Mouse (Mus musculus): ENCODE results near the gene Ppp1r12a.

Gene Ppp1r12a

GRCm38 (mm10) chr10:108178285-108178848, 16.4 kb downstream of the Ppp1r12a start:
- TF ChIP-seq GATA4 (IDR thresholded peaks at IDR 0.05; ENCODE audit: insufficient replicate concordance, low read length) = no peak

DNA sequence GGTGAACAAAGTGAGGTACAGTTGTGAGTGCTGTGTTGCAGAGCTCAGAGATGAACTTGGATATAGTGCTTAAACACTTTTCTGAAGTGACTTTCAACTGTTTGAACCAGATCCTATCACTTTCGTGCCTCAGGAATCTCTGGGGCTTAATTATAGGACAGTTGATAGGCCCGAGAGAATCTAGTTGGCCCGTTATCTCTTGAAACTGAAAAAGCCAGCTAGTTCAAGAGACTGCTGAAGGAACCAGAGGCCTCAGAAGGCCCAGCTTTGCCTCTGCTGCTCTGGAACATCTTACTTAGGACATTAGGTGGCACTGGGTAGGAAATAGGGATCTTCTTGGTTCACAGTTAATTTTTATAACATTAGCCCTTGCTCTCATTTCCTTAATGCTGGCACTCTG, 17.4 kb downstream of the Ppp1r12a start:
- no peak for TF ChIP-seq GATA4 (IDR thresholded peaks at IDR 0.05; ENCODE audit: insufficient replicate concordance, low read length)

DNA sequence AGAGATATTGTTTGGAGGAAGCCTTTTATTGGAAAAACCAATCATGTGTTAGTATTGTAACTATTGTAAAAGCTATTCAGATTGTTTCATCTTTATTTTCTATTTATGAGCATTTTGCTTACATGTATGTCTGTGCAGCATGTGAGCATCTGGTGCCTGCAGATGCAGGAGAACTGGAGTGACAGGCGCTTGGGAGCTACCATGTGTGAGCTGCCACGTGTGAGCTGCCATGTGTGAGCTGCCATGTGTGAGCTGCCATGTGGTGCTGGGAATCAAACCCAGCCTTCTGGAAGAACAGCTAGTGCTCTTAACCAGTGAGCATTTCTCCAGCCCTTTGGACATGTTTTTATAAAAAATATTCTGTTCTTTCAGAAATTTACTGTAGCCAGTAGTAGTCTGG, 18.3 kb downstream of the Ppp1r12a start:
- TF ChIP-seq GATA4 (IDR thresholded peaks at IDR 0.05; ENCODE audit: insufficient replicate concordance, low read length) = no peak

DNA sequence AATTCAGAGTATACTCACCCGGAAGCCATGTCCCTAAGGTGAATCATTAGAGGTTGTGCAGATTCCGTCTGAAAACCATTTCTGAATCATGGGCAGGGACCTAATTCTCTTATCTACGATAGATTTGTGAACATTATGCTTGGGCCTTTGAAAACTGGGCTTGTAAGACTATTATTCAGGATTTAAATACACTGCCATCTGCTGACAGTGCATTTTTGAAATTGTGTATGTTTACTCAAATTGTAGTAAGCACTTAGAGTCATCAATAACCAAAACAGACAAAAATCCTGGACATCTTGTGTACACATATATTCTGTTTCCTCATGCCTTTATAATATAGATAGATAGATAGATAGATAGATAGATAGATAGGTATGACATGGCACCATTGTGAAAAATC, 19.9 kb downstream of the Ppp1r12a start:
- no peak for TF ChIP-seq GATA4 (IDR thresholded peaks at IDR 0.05; ENCODE audit: insufficient replicate concordance, low read length)

DNA sequence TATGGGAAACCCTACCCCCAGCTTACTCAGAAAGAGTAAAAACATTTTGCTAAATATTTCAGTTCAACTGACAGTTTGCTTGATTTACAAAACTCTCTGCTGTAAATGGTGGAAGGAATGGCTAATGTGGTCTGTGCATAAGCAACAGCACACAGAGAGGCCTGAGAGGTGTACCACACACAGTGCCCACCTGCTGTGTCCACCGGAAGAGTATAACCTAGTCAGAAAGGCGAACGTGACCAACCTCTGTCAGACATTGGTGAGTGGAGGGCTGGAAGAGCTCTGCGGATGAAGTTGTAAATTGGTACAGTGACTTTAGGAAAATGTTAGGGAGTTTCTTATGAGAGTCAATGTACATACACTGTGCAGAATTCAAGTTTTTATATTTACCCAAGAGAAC, 20.4 kb downstream of the Ppp1r12a start:
- no peak for TF ChIP-seq GATA4 (IDR thresholded peaks at IDR 0.05; ENCODE audit: insufficient replicate concordance, low read length)

DNA sequence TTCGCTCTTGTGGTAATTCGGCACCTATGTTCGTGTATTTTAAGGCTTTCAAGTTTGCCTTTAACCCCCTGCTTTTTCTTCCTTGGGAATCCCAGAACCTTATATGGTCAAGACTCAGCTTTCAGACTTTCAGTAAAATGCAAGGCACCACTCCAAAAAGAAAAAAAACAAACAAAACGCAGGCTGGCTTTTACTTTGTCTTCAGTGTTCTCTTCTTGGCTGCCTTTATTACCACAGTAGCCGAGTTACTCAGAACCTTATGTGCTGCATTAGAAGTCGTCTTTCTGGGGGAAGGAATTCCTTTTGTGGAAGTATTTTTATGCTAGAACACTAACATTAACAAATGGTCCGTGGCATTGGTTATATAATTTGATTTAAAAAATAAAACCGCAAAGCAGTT, 22.8 kb downstream of the Ppp1r12a start:
- TF ChIP-seq GATA4 (IDR thresholded peaks at IDR 0.05; ENCODE audit: insufficient replicate concordance, low read length) = no peak

GRCm38 (mm10) chr10:108185265-108185664, 23.3 kb downstream of the Ppp1r12a start:
- TF ChIP-seq GATA4 (IDR thresholded peaks at IDR 0.05; ENCODE audit: insufficient replicate concordance, low read length) = no peak

DNA sequence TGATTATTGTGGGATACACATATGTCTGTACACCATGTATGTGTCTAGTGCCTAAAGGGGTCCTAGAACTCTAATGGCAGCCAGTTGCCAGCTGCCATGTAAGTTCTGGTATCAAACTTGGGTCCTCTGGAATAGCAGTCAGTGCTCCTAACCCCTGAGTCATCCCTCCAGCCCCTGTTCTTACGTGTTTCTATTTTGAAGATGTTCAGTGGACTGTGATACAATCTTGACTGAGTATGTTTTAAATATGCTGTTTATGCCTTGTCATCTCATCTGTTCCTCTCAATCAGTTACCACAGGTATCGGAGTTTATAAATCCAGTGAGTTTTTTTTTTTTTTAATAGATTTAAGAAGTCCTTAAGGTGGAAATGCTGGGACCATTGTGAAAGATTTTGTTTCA, 27.3 kb downstream of the Ppp1r12a start:
- no peak for TF ChIP-seq GATA4 (IDR thresholded peaks at IDR 0.05; ENCODE audit: insufficient replicate concordance, low read length)

DNA sequence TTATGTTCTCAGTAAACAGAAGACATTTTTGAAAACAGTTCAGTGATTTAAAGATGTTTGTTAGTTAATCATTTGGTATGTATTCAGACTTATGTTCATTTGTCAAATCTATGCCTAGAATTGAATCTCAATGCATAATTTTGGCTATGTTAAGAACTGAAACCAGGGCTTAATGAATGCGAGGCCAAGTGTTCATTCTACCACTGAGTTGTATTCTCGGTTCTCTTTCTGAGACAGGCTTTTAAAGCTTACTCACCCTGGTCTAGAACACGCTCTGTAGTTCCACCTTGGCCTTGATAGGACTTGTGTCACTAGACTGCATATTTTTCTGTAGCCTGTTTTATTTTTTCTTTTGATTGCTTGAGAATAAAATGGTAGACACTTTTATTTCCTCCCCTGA, 28.0 kb downstream of the Ppp1r12a start:
- TF ChIP-seq GATA4 (IDR thresholded peaks at IDR 0.05; ENCODE audit: insufficient replicate concordance, low read length) = no peak

GRCm38 (mm10) chr10:108190626-108191025, 28.6 kb downstream of the Ppp1r12a start:
- no peak for TF ChIP-seq GATA4 (IDR thresholded peaks at IDR 0.05; ENCODE audit: insufficient replicate concordance, low read length)

- no peak for TF ChIP-seq GATA4 (IDR thresholded peaks at IDR 0.05; ENCODE audit: insufficient replicate concordance, low read length)
These were observed 29.4 kb downstream of the Ppp1r12a start for GRCm38 (mm10) chr10:108191381-108191787.

DNA sequence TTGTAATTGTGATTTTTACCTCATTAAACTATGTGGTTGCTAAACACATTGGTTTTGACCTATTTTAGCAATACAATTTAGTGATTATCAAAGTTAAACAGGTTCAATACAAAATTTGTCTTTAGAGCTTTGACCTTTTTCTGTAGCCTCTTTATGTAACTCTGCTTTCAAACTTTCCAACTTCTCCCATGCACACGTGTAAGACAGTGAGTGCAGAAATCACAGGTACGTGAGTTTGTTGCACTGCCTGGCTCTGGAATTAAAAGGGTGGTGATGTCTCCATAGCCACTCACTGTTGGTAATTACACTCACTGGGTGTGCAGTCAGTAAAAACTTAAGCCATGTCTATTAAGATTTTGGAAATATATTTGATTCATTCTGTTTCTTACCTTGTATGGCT, 30.3 kb downstream of the Ppp1r12a start:
- no peak for TF ChIP-seq GATA4 (IDR thresholded peaks at IDR 0.05; ENCODE audit: insufficient replicate concordance, low read length)

- no peak for TF ChIP-seq GATA4 (IDR thresholded peaks at IDR 0.05; ENCODE audit: insufficient replicate concordance, low read length)
These were observed 34.1 kb downstream of the Ppp1r12a start for GRCm38 (mm10) chr10:108196124-108196523.

DNA sequence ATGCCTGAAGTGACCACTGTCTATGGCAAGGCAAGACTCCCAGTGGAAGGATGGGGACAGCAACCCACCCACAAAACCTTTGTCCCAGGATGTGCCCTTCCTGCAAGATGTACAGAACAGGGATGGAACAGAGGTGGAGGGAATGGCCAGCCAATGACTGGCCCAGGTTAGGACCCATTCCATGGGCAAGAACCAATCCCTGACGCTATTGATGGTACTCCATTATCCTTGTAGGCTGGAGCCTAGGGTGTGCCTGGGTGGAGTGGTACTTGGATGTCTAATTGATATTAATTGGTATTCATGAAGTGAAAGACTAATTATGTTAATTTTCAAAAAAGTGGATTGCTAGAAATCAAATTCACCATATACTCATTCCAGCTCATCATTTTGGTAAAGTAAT, 35.5 kb downstream of the Ppp1r12a start:
- TF ChIP-seq GATA4 (IDR thresholded peaks at IDR 0.05; ENCODE audit: insufficient replicate concordance, low read length) = no peak

- no peak for TF ChIP-seq GATA4 (IDR thresholded peaks at IDR 0.05; ENCODE audit: insufficient replicate concordance, low read length)
These were observed 37.0 kb downstream of the Ppp1r12a start for GRCm38 (mm10) chr10:108198945-108199344.

GRCm38 (mm10) chr10:108202126-108202525, 40.1 kb downstream of the Ppp1r12a start:
- TF ChIP-seq GATA4 (IDR thresholded peaks at IDR 0.05; ENCODE audit: insufficient replicate concordance, low read length) = no peak

GRCm38 (mm10) chr10:108203440-108203839, 41.4 kb downstream of the Ppp1r12a start:
- no peak for TF ChIP-seq GATA4 (IDR thresholded peaks at IDR 0.05; ENCODE audit: insufficient replicate concordance, low read length)

All from liver, adult (tissue).